Mouse (Mus musculus) kidney, postnatal 10 days (tissue): Measurements from ENCODE around the gene Rasd2.
A peak's percentile ranks its signal among the peaks of the same experiment; 100 is the strongest.

ENCODE experiments used
- DNase-seq: peaks from one replicate; pipeline ENCODE4 v3.0.0; 2021; ENCODE audit warnings: mixed read lengths

Gene Rasd2

DNA sequence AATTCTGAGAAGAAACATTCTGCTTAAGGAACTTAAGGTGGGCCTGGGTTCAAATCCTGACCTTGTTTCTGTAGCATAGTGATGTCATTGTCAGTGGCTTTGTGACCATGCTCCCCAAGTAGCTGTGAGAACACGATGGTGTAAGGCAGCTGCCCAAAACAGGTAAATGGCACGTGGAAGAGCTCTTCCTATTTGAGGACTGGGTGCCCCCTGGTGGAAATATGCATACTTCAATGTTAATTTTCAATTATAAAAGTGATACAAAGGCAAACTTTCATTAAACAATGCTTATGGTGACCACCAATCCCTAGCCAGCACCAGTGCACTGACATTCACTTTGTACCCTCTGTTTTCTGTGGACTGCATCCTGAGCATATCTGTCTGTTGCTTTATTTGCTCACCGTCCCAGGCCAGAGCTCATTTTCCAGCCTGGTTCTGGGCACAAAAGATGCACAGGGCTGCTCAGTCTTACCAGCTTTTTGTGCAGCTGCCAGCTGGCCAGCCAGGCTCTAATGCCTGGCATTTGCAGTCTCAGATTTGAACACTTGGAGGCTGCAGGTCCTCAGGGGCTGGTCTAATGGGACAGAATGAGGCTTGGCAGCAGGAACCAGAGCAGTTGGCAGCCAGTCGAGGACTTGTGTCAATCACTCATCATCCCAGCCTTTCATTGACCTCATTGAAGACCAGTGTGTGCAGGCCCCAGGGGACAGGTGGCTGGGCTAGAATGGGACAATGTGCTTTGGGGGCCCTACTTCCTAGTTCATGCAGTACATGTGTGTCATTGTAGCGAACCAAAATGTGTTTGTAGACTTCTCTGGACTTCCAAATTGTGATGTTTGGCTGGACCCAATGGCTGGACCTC, 6.4 kb downstream of the Rasd2 start:
- peak; percentile 53 for DNase-seq

DNA sequence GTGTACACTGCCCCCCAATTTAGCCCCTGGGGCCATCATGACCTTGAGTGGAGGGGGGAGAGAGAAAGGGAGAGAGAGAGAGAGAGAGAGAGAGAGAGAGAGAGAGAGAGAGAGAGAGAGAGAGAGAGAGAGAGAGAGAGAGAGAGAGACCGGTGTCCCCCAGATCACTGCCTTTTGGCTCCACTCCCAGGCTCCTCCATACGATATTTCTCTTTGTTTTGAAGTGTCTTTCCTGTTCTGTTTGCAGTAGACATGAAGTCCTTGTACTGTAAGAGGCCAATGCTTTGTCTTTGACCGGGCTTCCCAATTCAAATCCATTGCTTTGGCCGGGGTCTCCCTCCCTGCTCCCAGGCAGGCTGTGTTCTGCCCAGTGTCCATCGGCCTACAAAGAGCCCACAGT, 8.9 kb downstream of the Rasd2 start:
- no peak for DNase-seq

DNA sequence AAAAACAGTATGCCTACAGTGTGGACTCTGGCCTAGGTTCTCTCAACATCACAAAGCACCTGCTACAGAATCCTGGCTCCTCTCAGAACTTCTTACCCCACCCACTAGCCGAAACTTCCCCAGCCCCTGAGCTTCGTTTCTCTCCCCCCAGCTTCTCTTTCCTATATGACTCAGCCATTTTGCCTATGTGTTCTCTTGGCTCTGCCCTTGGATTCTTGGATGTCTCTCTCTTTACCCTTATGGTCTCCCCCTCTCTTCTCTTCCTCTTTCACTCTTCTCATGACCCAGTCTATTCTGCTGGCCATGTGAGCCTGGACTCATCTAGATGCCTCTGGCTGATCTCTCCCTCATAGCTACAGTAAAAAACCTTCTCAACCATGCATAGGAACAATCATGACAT, 13.0 kb downstream of the Rasd2 start:
- no peak for DNase-seq

DNA sequence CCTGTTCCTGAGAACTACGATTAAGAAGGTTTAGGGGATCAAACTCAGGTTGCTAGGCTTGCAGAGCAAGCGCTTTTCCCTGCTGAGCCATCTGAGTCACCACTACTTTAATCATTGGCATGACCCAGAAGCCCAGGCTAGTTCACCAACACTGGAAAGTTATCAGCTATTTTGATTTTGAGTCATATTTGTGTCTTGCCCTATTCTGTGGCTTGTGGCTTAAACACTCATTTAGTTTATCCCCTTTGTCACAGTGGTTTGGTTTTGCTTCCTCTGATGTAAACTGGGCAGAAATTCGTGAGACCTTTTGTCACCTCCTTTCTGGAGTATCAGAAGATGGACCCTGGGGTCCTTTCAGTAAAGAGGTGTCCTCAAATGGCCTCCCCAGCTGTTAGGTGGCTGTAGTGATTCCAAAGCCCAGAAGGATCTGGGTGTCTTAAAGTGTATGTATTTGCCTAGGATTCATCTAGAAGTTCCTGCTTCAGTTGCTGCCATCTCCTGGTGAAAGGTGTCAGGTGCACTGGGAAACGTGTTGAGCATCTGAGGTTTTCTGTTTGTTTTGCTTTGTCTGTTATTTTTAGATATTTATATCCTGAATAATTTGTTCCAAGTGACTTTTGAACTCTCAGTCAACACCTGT, 20.3 kb downstream of the Rasd2 start:
- DNase-seq, result peak; percentile 49

DNA sequence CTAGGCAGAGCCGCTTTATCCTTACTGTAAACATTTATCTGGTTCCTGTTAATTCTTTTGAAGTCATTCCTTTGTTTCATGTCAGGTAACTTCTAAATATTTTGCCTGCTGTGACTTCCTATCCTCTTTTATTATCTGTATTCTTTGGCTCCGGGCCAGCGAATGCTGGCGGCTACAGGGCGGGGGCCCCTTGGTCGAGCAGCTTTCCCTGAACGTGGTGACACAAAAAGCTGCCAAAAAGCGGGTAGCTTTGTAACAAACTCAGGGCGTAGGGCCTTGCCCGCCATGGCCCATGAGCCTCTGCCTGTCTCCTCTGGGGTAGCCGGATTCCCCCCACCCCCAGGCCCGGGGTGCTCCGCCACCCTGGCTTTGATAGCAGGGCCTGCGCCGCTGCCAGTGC, 33.6 kb downstream of the Rasd2 start:
- DNase-seq, result no peak

DNA sequence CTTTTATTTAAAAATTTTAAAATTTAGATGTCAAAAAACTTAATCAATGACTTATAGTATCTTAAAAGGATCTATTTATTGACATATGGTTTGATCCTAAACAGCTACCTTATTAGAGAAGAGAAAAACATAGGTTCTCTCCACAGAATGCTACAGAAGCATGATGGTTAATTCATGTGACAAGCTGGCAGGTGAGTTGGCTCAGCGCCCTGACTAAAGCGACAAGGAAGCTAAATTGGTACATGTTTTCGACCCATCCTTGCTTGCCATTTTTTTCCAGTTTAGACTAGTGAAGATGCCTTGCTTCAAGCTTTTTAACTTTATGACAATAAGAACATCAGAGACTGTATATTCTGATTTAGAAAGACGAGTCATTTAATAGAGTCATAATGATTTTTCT, 35.4 kb downstream of the Rasd2 start:
- no peak for DNase-seq

DNA sequence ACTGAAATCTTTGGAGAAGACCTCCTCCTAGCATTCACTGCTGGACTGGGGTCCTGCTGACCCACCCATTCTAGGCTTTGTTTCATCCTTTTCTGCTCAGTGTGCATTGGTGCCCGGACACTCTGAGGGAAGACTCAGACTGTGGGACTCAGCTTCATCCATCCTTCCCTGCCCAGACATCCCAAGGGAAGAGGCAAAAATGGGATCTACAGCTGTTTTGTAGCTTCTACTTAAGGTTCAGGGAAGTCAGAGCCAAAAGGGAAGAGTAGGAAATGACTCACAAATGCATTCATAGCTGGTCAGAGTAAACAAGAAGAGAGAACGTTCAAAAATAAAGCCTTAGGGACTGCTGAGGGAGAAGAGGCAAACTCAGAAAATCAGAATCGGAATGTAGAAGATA, 40.3 kb downstream of the Rasd2 start:
- no peak for DNase-seq

DNA sequence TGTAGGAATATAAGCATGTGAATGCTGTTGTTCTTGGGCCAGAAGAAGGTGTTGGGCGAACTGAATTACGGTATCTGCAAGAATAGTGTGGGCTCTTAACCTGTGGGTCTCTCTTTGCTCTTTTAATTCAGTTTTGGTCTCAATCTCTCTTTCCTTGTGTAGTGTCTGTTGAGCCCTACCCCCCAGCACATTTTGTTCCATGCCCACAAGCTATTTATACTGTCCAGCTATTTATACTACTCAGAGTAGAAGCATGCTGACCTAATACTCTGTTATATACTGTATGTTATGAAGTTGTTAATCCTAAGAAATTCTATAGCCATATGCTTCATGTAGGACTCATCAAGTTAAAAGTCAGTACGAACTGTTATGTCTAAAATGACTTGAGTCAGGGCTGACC, 41.9 kb downstream of the Rasd2 start:
- DNase-seq, result no peak

DNA sequence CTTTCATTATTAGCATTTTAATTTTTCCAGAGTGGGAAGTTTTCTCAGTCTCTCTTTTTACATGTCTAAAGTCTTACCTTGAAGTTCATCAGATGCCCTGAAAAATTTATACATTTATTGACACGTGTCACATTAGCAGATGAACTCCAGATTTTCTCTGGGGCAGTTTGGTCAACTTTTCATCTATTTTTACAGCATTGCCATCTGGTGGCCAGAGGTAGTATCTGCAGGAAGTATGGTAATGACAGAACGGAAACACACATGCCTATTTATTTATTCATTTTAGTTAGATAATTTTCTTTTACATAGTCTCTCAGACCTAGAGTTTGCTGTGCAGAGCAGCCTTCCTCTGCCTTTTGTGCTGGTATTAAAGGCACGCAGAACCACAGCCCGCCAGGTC, 58.4 kb downstream of the Rasd2 start:
- peak; percentile 23 for DNase-seq
